Mouse (Mus musculus) liver, embryonic 16.5 days (tissue): ENCODE measurements around the gene Tmem220. TPM values are rescaled to one million over a fixed set of nuclear protein-coding genes. Genes with fewer than 3 reads are reported as not detected.

Source experiments
- ATAC-seq: fragments of 200-750 bp; cut with Nextera tagmentation; 2 replicates; pipeline ENCODE4 v1.8.0; 2017; ENCODE audit warnings: low read depth, mild to moderate bottlenecking, moderate number of reproducible peaks, moderate library complexity
- H3K27ac ChIP-seq: fragments of 300-500 bp; sonication (generic); 2 replicates; pipeline ENCODE4 v1.5.1; 2014; ENCODE audit warnings: mild to moderate bottlenecking, low read length
- H3K27me3 ChIP-seq: fragments of 300-500 bp; sonication (generic); 2 replicates; pipeline ENCODE4 v1.6.1; 2014; ENCODE audit warnings: low read depth, low read length, mixed read lengths; ENCODE audit not compliant: control insufficient read depth, insufficient read depth
- H3K36me3 ChIP-seq: fragments of 300-500 bp; sonication (generic); 2 replicates; pipeline ENCODE4 v1.6.1; 2014; ENCODE audit warnings: mild to moderate bottlenecking; ENCODE audit not compliant: control insufficient read depth, insufficient read depth
- H3K4me1 ChIP-seq: fragments of 300-500 bp; sonication (generic); 2 replicates; pipeline ENCODE4 v1.6.1; 2014; ENCODE audit warnings: low read depth, low read length, mixed read lengths; ENCODE audit not compliant: control insufficient read depth
- H3K4me2 ChIP-seq: fragments of 300-500 bp; sonication (generic); 2 replicates; pipeline ENCODE4 v1.6.1; 2014; ENCODE audit warnings: low read depth, low read length, mixed read lengths
- H3K4me3 ChIP-seq: fragments of 300-500 bp; sonication (generic); 2 replicates; pipeline ENCODE4 v1.5.1; 2014; ENCODE audit warnings: low read depth, mild to moderate bottlenecking, low read length
- H3K9ac ChIP-seq: fragments of 300-500 bp; sonication (generic); 2 replicates; pipeline ENCODE4 v1.6.1; 2014; ENCODE audit warnings: low read depth, low read length
- H3K9me3 ChIP-seq: fragments of 300-500 bp; sonication (generic); replicated peaks from 2 replicates; pipeline ENCODE4 v1.6.1; 2016; ENCODE audit warnings: low read length; ENCODE audit not compliant: control insufficient read depth
- WGBS: fragments of 180-500 bp; shearing (Covaris S2); extraction: QIAGEN DNeasy Blood & Tissue Kit; methylation state at CpG from one replicate; pipeline ENCODE4 v1.1.7; 2014; ENCODE audit not compliant: insufficient replicate concordance; 5-methylcytosine and 5-hydroxymethylcytosine counted together
- polyA plus RNA-seq: library from polyadenylated mRNA; unstranded; fragments of >200 nt; fragmentation: Nextera tagmentation; extraction: Ambion mirVana; gene quantifications from 2 replicates; pipeline ENCODE4 v1.2.1, GENCODE M21; 2015

Tmem220 gene
- polyA plus RNA-seq, 1 experiment from 2014 or later = 3.3 TPM

- ATAC-seq = no peak
- Histone ChIP-seq H3K9me3 (no peaks in the 10 kb centered on the region), H3K36me3 (no peaks in the 10 kb centered on the region), H3K4me1 (no peaks in the 10 kb centered on the region), H3K9ac (no peak overlapping the region), H3K4me2 (no peak overlapping the region), H3K27ac (no peak overlapping the region), H3K27me3 (no peaks in the 10 kb centered on the region), H3K4me3 (no peak overlapping the region)
- WGBS = 57% methylated on average over 2 of the region's 2 CpGs
Observed at GRCm38 (mm10) chr11:66992150-66992549, 32.8 kb upstream of the Tmem220 start.

- ATAC-seq = no peak
- H3K4me1 ChIP-seq = no peaks in the 10 kb centered on the region
- no peak overlapping the region for H3K9ac ChIP-seq
- H3K9me3 ChIP-seq = no peaks in the 10 kb centered on the region
- no peak overlapping the region for H3K4me3 ChIP-seq
- H3K4me2 ChIP-seq = no peak overlapping the region
- H3K27ac ChIP-seq = no peak overlapping the region
- H3K36me3 ChIP-seq = no peaks in the 10 kb centered on the region
- WGBS = 22% methylated on average over 1 of the region's 1 CpGs
- no peaks in the 10 kb centered on the region for H3K27me3 ChIP-seq
Observed at GRCm38 (mm10) chr11:66993674-66994073, 31.3 kb upstream of the Tmem220 start.

- Histone ChIP-seq H3K36me3 (no peaks in the 10 kb centered on the region), H3K27me3 (no peaks in the 10 kb centered on the region)
- 51% methylated on average over 4 of the region's 4 CpGs for WGBS
Observed at GRCm38 (mm10) chr11:66996446-66996845, 28.5 kb upstream of the Tmem220 start.

GRCm38 (mm10) chr11:66998467-66999403, 26.2 kb upstream of the Tmem220 start:
- Histone ChIP-seq H3K9ac (no peak overlapping the region), H3K4me3 (no peak overlapping the region), H3K4me1 (no peaks in the 10 kb centered on the region), H3K27me3 (no peaks in the 10 kb centered on the region), H3K27ac (no peak overlapping the region), H3K36me3 (no peaks in the 10 kb centered on the region), H3K9me3 (no peaks in the 10 kb centered on the region), H3K4me2 (no peak overlapping the region)
- no peak for ATAC-seq
- WGBS = 53% methylated on average over 14 of the region's 14 CpGs

More at GRCm38 (mm10) chr11:66996446-66996845, 28.5 kb upstream of the Tmem220 start:
- H3K4me1 ChIP-seq = no peaks in the 10 kb centered on the region
- H3K4me2 ChIP-seq = no peak overlapping the region
- H3K4me3 ChIP-seq = no peak overlapping the region
- no peak for ATAC-seq
- H3K9ac ChIP-seq = no peak overlapping the region
- H3K9me3 ChIP-seq = no peaks in the 10 kb centered on the region
- H3K27ac ChIP-seq = no peak overlapping the region

- 56% methylated on average over 4 of the region's 4 CpGs for WGBS
- no peak for ATAC-seq
- no peaks in the 10 kb centered on the region for H3K9me3 ChIP-seq
- no peak overlapping the region for H3K4me2 ChIP-seq
- no peaks in the 10 kb centered on the region for H3K27me3 ChIP-seq
- H3K36me3 ChIP-seq = no peaks in the 10 kb centered on the region
- no peak overlapping the region for H3K9ac ChIP-seq
- no peak overlapping the region for H3K4me3 ChIP-seq
- H3K27ac ChIP-seq = no peak overlapping the region
- no peaks in the 10 kb centered on the region for H3K4me1 ChIP-seq
Observed at GRCm38 (mm10) chr11:67000671-67001070, 24.3 kb upstream of the Tmem220 start.

- 43% methylated on average over 1 of the region's 1 CpGs for WGBS
- H3K4me3 ChIP-seq = no peak overlapping the region
- no peaks in the 10 kb centered on the region for H3K27me3 ChIP-seq
- H3K4me2 ChIP-seq = no peak overlapping the region
- no peaks in the 10 kb centered on the region for H3K4me1 ChIP-seq
- H3K9me3 ChIP-seq = no peaks in the 10 kb centered on the region
- no peak overlapping the region for H3K27ac ChIP-seq
- no peak overlapping the region for H3K9ac ChIP-seq
- H3K36me3 ChIP-seq = no peaks in the 10 kb centered on the region
- ATAC-seq = no peak
Observed at GRCm38 (mm10) chr11:67001717-67002116, 23.2 kb upstream of the Tmem220 start.

- Histone ChIP-seq H3K4me2 (no peak overlapping the region), H3K27me3 (no peaks in the 10 kb centered on the region), H3K9me3 (no peaks in the 10 kb centered on the region), H3K27ac (no peak overlapping the region), H3K4me3 (no peak overlapping the region), H3K9ac (no peak overlapping the region), H3K36me3 (no peaks in the 10 kb centered on the region), H3K4me1 (no peaks in the 10 kb centered on the region)
- no peak for ATAC-seq
- WGBS = 18% methylated on average over 2 of the region's 2 CpGs
Observed at GRCm38 (mm10) chr11:67002911-67003310, 22.0 kb upstream of the Tmem220 start.

GRCm38 (mm10) chr11:67007961-67008360, 17.0 kb upstream of the Tmem220 start:
- ATAC-seq = no peak
- no peaks in the 10 kb centered on the region for H3K36me3 ChIP-seq
- H3K4me2 ChIP-seq = no peak overlapping the region

GRCm38 (mm10) chr11:67008528-67008927, 16.4 kb upstream of the Tmem220 start:
- H3K27ac ChIP-seq = no peak overlapping the region
- WGBS = 83% methylated on average over 4 of the region's 4 CpGs
- no peak overlapping the region for H3K4me2 ChIP-seq
- no peak for ATAC-seq
- no peak overlapping the region for H3K9ac ChIP-seq
- no peak overlapping the region for H3K4me3 ChIP-seq
- no peaks in the 10 kb centered on the region for H3K4me1 ChIP-seq
- H3K36me3 ChIP-seq = no peaks in the 10 kb centered on the region
- H3K9me3 ChIP-seq = no peaks in the 10 kb centered on the region
- no peaks in the 10 kb centered on the region for H3K27me3 ChIP-seq

More at GRCm38 (mm10) chr11:67007961-67008360, 17.0 kb upstream of the Tmem220 start:
- H3K4me3 ChIP-seq = no peak overlapping the region
- no peak overlapping the region for H3K27ac ChIP-seq
- no peaks in the 10 kb centered on the region for H3K9me3 ChIP-seq
- no peaks in the 10 kb centered on the region for H3K4me1 ChIP-seq
- H3K27me3 ChIP-seq = no peaks in the 10 kb centered on the region
- WGBS = 75% methylated on average over 8 of the region's 8 CpGs
- H3K9ac ChIP-seq = no peak overlapping the region
